Mouse (Mus musculus) MEL (cell line): ENCODE data around the gene Stard10.

Experiments
- CHD2 ChIP-seq: IDR thresholded peaks from 2 replicates; pipeline ENCODE4 v1.6.1; 2011; ENCODE audit warnings: low read length, improper control_type of control experiment
- CTCF ChIP-seq, 3 experiments: IDR thresholded peaks in 2 of 3; conservative IDR thresholded peaks in 1 of 3; 2 replicates each; pipeline ENCODE4 v1.5.1; 2011 to 2012; ENCODE audit warnings: low read length in 3 of 3, low read depth in 2 of 3, mild to moderate bottlenecking in 2 of 3, improper control_type of control experiment in 1 of 3, inconsistent platforms in 1 of 3, mixed read lengths in 1 of 3, moderate library complexity in 1 of 3; ENCODE audit not compliant: control insufficient read depth in 1 of 3, insufficient read depth in 1 of 3, poor library complexity in 1 of 3, severe bottlenecking in 1 of 3
- ELF1 ChIP-seq: IDR thresholded peaks from 2 replicates; pipeline ENCODE4 v1.6.1; 2014; ENCODE audit warnings: low read depth, mild to moderate bottlenecking, inconsistent platforms, low read length, improper control_type of control experiment, moderate library complexity
- EP300 ChIP-seq, 2 experiments: IDR thresholded peaks; 2 replicates each; pipeline ENCODE4 v1.6.1; 2011; ENCODE audit warnings: improper control_type of control experiment in 2 of 2, low read length in 2 of 2, low read depth in 1 of 2, mild to moderate bottlenecking in 1 of 2
- MAFK ChIP-seq: IDR thresholded peaks from 2 replicates; pipeline ENCODE4 v1.6.1; 2011; ENCODE audit warnings: low read depth, mild to moderate bottlenecking, low read length, improper control_type of control experiment, borderline replicate concordance
- MAX ChIP-seq: IDR thresholded peaks from 2 replicates; pipeline ENCODE4 v1.6.1; 2011; ENCODE audit warnings: low read length, improper control_type of control experiment
- MYC ChIP-seq: IDR thresholded peaks from 2 replicates; pipeline ENCODE4 v1.6.1; 2011; ENCODE audit warnings: low read depth, mild to moderate bottlenecking, low read length, improper control_type of control experiment, moderate library complexity
- NELFE ChIP-seq: IDR thresholded peaks from 2 replicates; pipeline ENCODE4 v1.6.1; 2011; ENCODE audit warnings: low read depth, low read length, improper control_type of control experiment
- POLR2A ChIP-seq, 2 experiments: IDR thresholded peaks; 2 replicates each; pipeline ENCODE4 v1.6.1; 2011 to 2012; ENCODE audit warnings: low read length in 2 of 2, mild to moderate bottlenecking in 2 of 2, control low read depth in 1 of 2, improper control_type of control experiment in 1 of 2, low read depth in 1 of 2, moderate library complexity in 1 of 2; ENCODE audit not compliant: control insufficient read depth in 1 of 2, insufficient read depth in 1 of 2, poor library complexity in 1 of 2
- RCOR1 ChIP-seq: IDR thresholded peaks from 2 replicates; pipeline ENCODE4 v1.6.1; 2012; ENCODE audit warnings: low read depth, mild to moderate bottlenecking, inconsistent platforms, low read length, improper control_type of control experiment
- TBP ChIP-seq: IDR thresholded peaks from 2 replicates; pipeline ENCODE4 v1.8.0; 2011; ENCODE audit warnings: low read depth, low read length, improper control_type of control experiment

GRCm38 (mm10) chr7:101393694-101394504, 77.0 kb downstream of the Stard10 start:
- TF ChIP-seq EP300 (IDR thresholded peaks at IDR 0.05; ENCODE audit: low read depth in 1 of 2, low read length in 2 of 2) (no peak), NELFE (no peak), RCOR1 (no peak), CTCF (IDR thresholded peaks at IDR 0.05 in 2 of 3, conservative IDR thresholded peaks at IDR 0.05 in 1 of 3; ENCODE audit: control insufficient read depth in 1 of 3, insufficient read depth in 1 of 3, low read depth in 2 of 3, low read length in 3 of 3, poor library complexity in 1 of 3, severe bottlenecking in 1 of 3) (no peak), ELF1 (no peak), MYC (no peak), MAFK (no peak), TBP (no peak), MAX (no peak), POLR2A (IDR thresholded peaks at IDR 0.05; ENCODE audit: control insufficient read depth in 1 of 2, insufficient read depth in 1 of 2, low read depth in 1 of 2, low read length in 2 of 2, poor library complexity in 1 of 2) (no peak), CHD2 (no peak)
